Mouse (Mus musculus): ENCODE data around the gene Enpp7. TPM values are rescaled to one million over a fixed set of nuclear protein-coding genes. Genes with fewer than 3 reads are reported as not detected.

Gene Enpp7
- not detected in 2 replicates for total RNA-seq (2012; rRNA removed)

DNA sequence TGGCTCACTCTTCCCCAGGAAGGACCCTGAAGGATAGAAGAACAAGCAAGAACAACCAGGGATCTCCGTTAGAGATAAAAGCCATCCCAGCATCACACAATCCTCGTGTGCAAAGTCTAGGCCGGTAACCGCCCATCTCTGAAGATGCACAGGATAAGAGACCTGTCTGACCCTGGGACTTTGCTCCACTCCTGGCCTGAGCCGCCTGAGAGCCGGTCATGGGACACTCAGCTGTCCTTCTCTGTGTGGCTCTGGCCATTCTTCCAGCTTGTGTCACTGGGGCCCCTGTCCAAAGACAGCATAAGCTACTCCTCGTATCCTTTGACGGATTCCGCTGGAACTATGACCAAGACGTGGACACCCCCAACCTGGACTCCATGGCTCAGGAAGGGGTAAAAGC, at the start of gene Enpp7:
Enpp7 (plus strand) TSS at position 190 of the 400 bp plus-strand sequence.
- Histone ChIP-seq H3K9ac (ENCODE audit: insufficient read depth, low read depth, low read length, poor library complexity, severe bottlenecking) (no peak within 1 kb of the TSS), H3K27ac (ENCODE audit: insufficient read depth, low read depth, low read length, poor library complexity, severe bottlenecking) (no peak within 1 kb of the TSS), H3K36me3 (ENCODE audit: control insufficient read depth, insufficient read depth, low read length, poor library complexity, severe bottlenecking) (no peaks in the 10 kb centered on the region), H3K4me1 (ENCODE audit: control insufficient read depth in 2 of 2, insufficient read depth in 2 of 2, low read length in 2 of 2, poor library complexity in 1 of 2) (no peaks in the 10 kb centered on the region), H3K9me3 (ENCODE audit: control insufficient read depth, insufficient read depth, low read depth, low read length) (no peaks in the 10 kb centered on the region), H3K4me3 (ENCODE audit: insufficient read depth in 1 of 2, low read depth in 1 of 2, low read length in 2 of 2, poor library complexity in 1 of 2, severe bottlenecking in 1 of 2) (no peak within 1 kb of the TSS)
- TF ChIP-seq HCFC1 (IDR thresholded peaks at IDR 0.05; ENCODE audit: borderline replicate concordance, insufficient read depth, low read length) (no peak), ZNF384 (IDR thresholded peaks at IDR 0.05; ENCODE audit: low read depth, low read length) (no peak), MAFK (IDR thresholded peaks at IDR 0.05; ENCODE audit: insufficient read depth, low read depth, low read length) (no peak), CHD2 (IDR thresholded peaks at IDR 0.05; ENCODE audit: low read depth, low read length) (no peak), ZC3H11A (IDR thresholded peaks at IDR 0.05; ENCODE audit: borderline replicate concordance, low read depth, low read length) (no peak)
- in situ Hi-C loops (cut with MboI; ENCODE audit: low sequenced_read_pairs in 2 of 2, unreplicated experiment in 2 of 2) = no loop called here
- no peak for DNase-seq (ENCODE audit: low read depth, low spot score)

DNA sequence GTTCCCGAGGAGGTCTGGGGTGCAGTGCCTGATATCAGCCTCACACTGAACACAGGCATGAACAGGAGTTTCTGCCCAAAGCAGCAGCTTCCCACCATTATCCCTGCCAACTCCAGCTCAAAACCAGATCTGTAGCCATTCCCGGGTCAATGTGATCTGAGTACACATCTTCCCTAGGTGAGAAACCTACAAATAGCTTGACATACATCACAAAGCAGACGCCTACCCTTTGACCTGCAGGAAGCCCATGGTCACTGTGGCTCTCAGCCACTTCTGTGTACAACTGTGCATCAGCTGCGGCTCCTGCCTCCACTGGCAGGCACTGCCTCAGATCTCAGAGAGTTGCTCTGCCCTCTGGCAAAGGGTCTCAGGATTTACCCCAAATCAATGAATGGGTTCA, 48.3 kb upstream of the Enpp7 start:
- Histone ChIP-seq H3K36me3 (ENCODE audit: control insufficient read depth, insufficient read depth, low read length, poor library complexity, severe bottlenecking) (no peaks in the 10 kb centered on the region), H3K9ac (ENCODE audit: insufficient read depth, low read depth, low read length, poor library complexity, severe bottlenecking) (no peak overlapping the region), H3K4me3 (ENCODE audit: insufficient read depth in 1 of 2, low read depth in 1 of 2, low read length in 2 of 2, poor library complexity in 1 of 2, severe bottlenecking in 1 of 2) (no peak overlapping the region), H3K27ac (ENCODE audit: insufficient read depth, low read depth, low read length, poor library complexity, severe bottlenecking) (no peak overlapping the region), H3K9me3 (ENCODE audit: control insufficient read depth, insufficient read depth, low read depth, low read length) (no peaks in the 10 kb centered on the region), H3K4me1 (ENCODE audit: control insufficient read depth in 2 of 2, insufficient read depth in 2 of 2, low read length in 2 of 2, poor library complexity in 1 of 2) (no peaks in the 10 kb centered on the region)
- no peak for DNase-seq (ENCODE audit: low read depth, low spot score)
- TF ChIP-seq ZC3H11A (IDR thresholded peaks at IDR 0.05; ENCODE audit: borderline replicate concordance, low read depth, low read length) (no peak), MAFK (IDR thresholded peaks at IDR 0.05; ENCODE audit: insufficient read depth, low read depth, low read length) (no peak), ZNF384 (IDR thresholded peaks at IDR 0.05; ENCODE audit: low read depth, low read length) (no peak), HCFC1 (IDR thresholded peaks at IDR 0.05; ENCODE audit: borderline replicate concordance, insufficient read depth, low read length) (no peak), CHD2 (IDR thresholded peaks at IDR 0.05; ENCODE audit: low read depth, low read length) (no peak)
- in situ Hi-C loops (cut with MboI; ENCODE audit: low sequenced_read_pairs in 2 of 2, unreplicated experiment in 2 of 2) = no loop called here

DNA sequence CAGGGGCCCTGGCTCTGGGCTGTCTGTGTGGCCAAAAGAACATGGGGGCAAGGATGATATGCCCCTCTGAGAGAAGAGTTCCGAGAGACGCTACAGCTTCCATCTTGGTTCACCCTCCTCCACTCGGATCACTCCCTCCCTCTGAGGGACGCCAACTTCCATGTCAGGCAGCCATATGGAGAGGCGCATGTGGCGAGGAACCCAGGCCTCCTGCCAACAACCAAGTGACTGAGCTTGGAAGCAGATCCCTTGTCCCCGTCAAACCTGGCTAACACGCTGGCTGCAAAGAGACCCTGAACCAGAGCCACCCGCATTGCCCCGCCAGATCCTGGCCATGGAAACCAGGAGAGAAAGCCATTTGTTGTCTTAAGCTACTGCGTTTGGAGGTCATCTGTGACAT, 47.4 kb upstream of the Enpp7 start:
- DNase-seq (ENCODE audit: low read depth, low spot score) = no peak
- H3K36me3 ChIP-seq (ENCODE audit: control insufficient read depth, insufficient read depth, low read length, poor library complexity, severe bottlenecking) = no peaks in the 10 kb centered on the region
- in situ Hi-C loops (cut with MboI; ENCODE audit: low sequenced_read_pairs in 2 of 2, unreplicated experiment in 2 of 2) = no loop called here
- H3K4me1 ChIP-seq (ENCODE audit: control insufficient read depth in 2 of 2, insufficient read depth in 2 of 2, low read length in 2 of 2, poor library complexity in 1 of 2) = no peaks in the 10 kb centered on the region
- H3K9me3 ChIP-seq (ENCODE audit: control insufficient read depth, insufficient read depth, low read depth, low read length) = no peaks in the 10 kb centered on the region
- H3K27ac ChIP-seq (ENCODE audit: insufficient read depth, low read depth, low read length, poor library complexity, severe bottlenecking) = no peak overlapping the region
- no peak overlapping the region for H3K4me3 ChIP-seq (ENCODE audit: insufficient read depth in 1 of 2, low read depth in 1 of 2, low read length in 2 of 2, poor library complexity in 1 of 2, severe bottlenecking in 1 of 2)
- no peak overlapping the region for H3K9ac ChIP-seq (ENCODE audit: insufficient read depth, low read depth, low read length, poor library complexity, severe bottlenecking)
- TF ChIP-seq ZNF384 (IDR thresholded peaks at IDR 0.05; ENCODE audit: low read depth, low read length) = no peak
- no peak for TF ChIP-seq MAFK (IDR thresholded peaks at IDR 0.05; ENCODE audit: insufficient read depth, low read depth, low read length)
- TF ChIP-seq HCFC1 (IDR thresholded peaks at IDR 0.05; ENCODE audit: borderline replicate concordance, insufficient read depth, low read length) = no peak

DNA sequence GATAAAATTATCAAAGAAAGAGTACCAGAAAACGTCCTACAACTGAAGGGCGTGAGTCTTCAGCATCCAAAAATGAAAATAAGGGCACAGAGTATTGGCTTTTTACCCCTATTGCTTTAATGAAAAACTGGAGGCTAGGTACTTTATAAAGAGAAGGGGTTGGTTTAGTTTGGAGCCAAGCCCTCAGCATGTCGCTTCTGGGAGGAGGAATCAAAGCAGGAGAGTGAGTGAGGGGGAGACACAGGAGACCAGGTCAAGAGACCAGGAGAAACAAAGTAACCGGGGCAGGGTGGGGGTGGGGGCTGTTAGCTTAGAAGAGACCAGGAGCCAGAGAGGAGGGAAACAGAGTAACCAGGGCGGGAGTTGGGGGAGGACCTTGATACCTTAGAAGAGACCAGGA, 46.7 kb upstream of the Enpp7 start:
- no peak overlapping the region for H3K4me3 ChIP-seq (ENCODE audit: insufficient read depth in 1 of 2, low read depth in 1 of 2, low read length in 2 of 2, poor library complexity in 1 of 2, severe bottlenecking in 1 of 2)
- no peak for DNase-seq (ENCODE audit: low read depth, low spot score)
- in situ Hi-C loops (cut with MboI; ENCODE audit: low sequenced_read_pairs in 2 of 2, unreplicated experiment in 2 of 2) = no loop called here
- no peaks in the 10 kb centered on the region for H3K36me3 ChIP-seq (ENCODE audit: control insufficient read depth, insufficient read depth, low read length, poor library complexity, severe bottlenecking)
- H3K9me3 ChIP-seq (ENCODE audit: control insufficient read depth, insufficient read depth, low read depth, low read length) = no peaks in the 10 kb centered on the region
- H3K4me1 ChIP-seq (ENCODE audit: control insufficient read depth in 2 of 2, insufficient read depth in 2 of 2, low read length in 2 of 2, poor library complexity in 1 of 2) = no peaks in the 10 kb centered on the region
- H3K27ac ChIP-seq (ENCODE audit: insufficient read depth, low read depth, low read length, poor library complexity, severe bottlenecking) = no peak overlapping the region
- H3K9ac ChIP-seq (ENCODE audit: insufficient read depth, low read depth, low read length, poor library complexity, severe bottlenecking) = no peak overlapping the region
- no peak for TF ChIP-seq CHD2 (IDR thresholded peaks at IDR 0.05; ENCODE audit: low read depth, low read length)
- TF ChIP-seq ZNF384 (IDR thresholded peaks at IDR 0.05; ENCODE audit: low read depth, low read length) = no peak
- TF ChIP-seq HCFC1 (IDR thresholded peaks at IDR 0.05; ENCODE audit: borderline replicate concordance, insufficient read depth, low read length) = no peak
- no peak for TF ChIP-seq ZC3H11A (IDR thresholded peaks at IDR 0.05; ENCODE audit: borderline replicate concordance, low read depth, low read length)
- TF ChIP-seq MAFK (IDR thresholded peaks at IDR 0.05; ENCODE audit: insufficient read depth, low read depth, low read length) = no peak

DNA sequence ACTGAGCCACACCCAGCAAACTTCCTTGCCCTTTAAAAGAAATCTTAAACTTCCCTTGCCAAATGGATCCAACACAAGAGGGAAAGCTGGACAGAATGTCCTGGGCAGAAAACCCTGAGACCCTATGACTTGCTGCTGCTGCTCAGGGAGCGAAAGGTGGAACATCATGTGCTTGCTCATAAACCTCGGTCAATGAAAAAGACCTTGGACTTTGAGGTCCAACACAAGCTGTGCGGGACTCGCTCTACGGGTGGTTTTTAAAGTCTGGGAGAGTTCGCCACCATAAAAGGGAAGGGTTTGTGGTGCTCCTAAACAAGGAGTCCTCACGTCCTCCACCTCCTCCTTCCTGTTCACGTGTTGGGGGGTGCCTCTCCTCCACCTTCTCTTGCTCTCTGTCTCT, 42.1 kb upstream of the Enpp7 start:
- DNase-seq (ENCODE audit: low read depth, low spot score) = no peak
- Histone ChIP-seq H3K36me3 (ENCODE audit: control insufficient read depth, insufficient read depth, low read length, poor library complexity, severe bottlenecking) (no peaks in the 10 kb centered on the region), H3K9me3 (ENCODE audit: control insufficient read depth, insufficient read depth, low read depth, low read length) (no peaks in the 10 kb centered on the region), H3K4me3 (ENCODE audit: insufficient read depth in 1 of 2, low read depth in 1 of 2, low read length in 2 of 2, poor library complexity in 1 of 2, severe bottlenecking in 1 of 2) (no peak overlapping the region), H3K27ac (ENCODE audit: insufficient read depth, low read depth, low read length, poor library complexity, severe bottlenecking) (no peak overlapping the region), H3K9ac (ENCODE audit: insufficient read depth, low read depth, low read length, poor library complexity, severe bottlenecking) (no peak overlapping the region), H3K4me1 (ENCODE audit: control insufficient read depth in 2 of 2, insufficient read depth in 2 of 2, low read length in 2 of 2, poor library complexity in 1 of 2) (no peaks in the 10 kb centered on the region)
- in situ Hi-C loops (cut with MboI; ENCODE audit: low sequenced_read_pairs in 2 of 2, unreplicated experiment in 2 of 2) = no loop called here
- no peak for TF ChIP-seq MAFK (IDR thresholded peaks at IDR 0.05; ENCODE audit: insufficient read depth, low read depth, low read length)
- TF ChIP-seq ZNF384 (IDR thresholded peaks at IDR 0.05; ENCODE audit: low read depth, low read length) = no peak
- no peak for TF ChIP-seq CHD2 (IDR thresholded peaks at IDR 0.05; ENCODE audit: low read depth, low read length)
- TF ChIP-seq HCFC1 (IDR thresholded peaks at IDR 0.05; ENCODE audit: borderline replicate concordance, insufficient read depth, low read length) = no peak
- TF ChIP-seq ZC3H11A (IDR thresholded peaks at IDR 0.05; ENCODE audit: borderline replicate concordance, low read depth, low read length) = no peak

Data from ES-E14 (cell line).